Mouse (Mus musculus) left cerebral cortex, postnatal 14 days (tissue): ENCODE data around the gene Anks1b. TPM values are rescaled to one million over a fixed set of nuclear protein-coding genes. Genes with fewer than 3 reads are reported as not detected.
"Not testable (repeated sequence)": the region's sequence is repeated elsewhere in the genome, so short reads cannot be mapped to it uniquely, and the experiment has no call there.

ENCODE experiments used
- DNase-seq, 2 experiments: peaks; one replicate each; pipeline ENCODE4 v3.0.0; 2021 to 2022; ENCODE audit warnings: low spot score in 2 of 2, mixed read lengths in 1 of 2
- intact Hi-C: fragments of 180-260 bp; cut with DNase I; formaldehyde crosslinking; loops from one replicate; pipeline ENCODE4 v1.15.1; 2025
- total RNA-seq, 2 experiments: library from RNA; stranded (reverse); gene quantifications; 2 replicates each; pipeline ENCODE4 v1.2.3; 2021

The Anks1b gene
- total RNA-seq, 2 experiments from 2014 or later: 452 to 460 TPM

GRCm38 (mm10) chr10:90607586-90607985, 734.3 kb downstream of the Anks1b start:
- DNase-seq: no peak
- intact Hi-C loops: no loop called here

GRCm38 (mm10) chr10:90609437-90609836, 736.1 kb downstream of the Anks1b start:
- no peak for DNase-seq
- intact Hi-C loops: no loop called here

GRCm38 (mm10) chr10:90613051-90613450, 739.7 kb downstream of the Anks1b start:
- intact Hi-C loops: no loop called here
- DNase-seq: no peak

- intact Hi-C loops: no loop called here
- no peak for DNase-seq
Measured at GRCm38 (mm10) chr10:90615196-90615595, 741.9 kb downstream of the Anks1b start.

GRCm38 (mm10) chr10:90616622-90617021, 743.3 kb downstream of the Anks1b start:
- intact Hi-C loops: no loop called here
- no peak for DNase-seq

- no peak for DNase-seq
- intact Hi-C loops: no loop called here
Measured at GRCm38 (mm10) chr10:90617664-90618296, 744.5 kb downstream of the Anks1b start.

- no peak for DNase-seq
- intact Hi-C loops: no loop called here
Measured at GRCm38 (mm10) chr10:90627532-90627931, 754.2 kb downstream of the Anks1b start.

GRCm38 (mm10) chr10:90630099-90630698, 756.9 kb downstream of the Anks1b start:
- no peak for DNase-seq
- intact Hi-C loops: no loop called here

- DNase-seq, intact Hi-C loops: not testable (repeated sequence)
Measured at GRCm38 (mm10) chr10:90630794-90631193, 757.5 kb downstream of the Anks1b start.

- DNase-seq: no peak
- intact Hi-C loops: no loop called here
Measured at GRCm38 (mm10) chr10:90637352-90637751, 764.0 kb downstream of the Anks1b start.

- intact Hi-C loops: no loop called here
- DNase-seq: no peak
Measured at GRCm38 (mm10) chr10:90649681-90650080, 776.4 kb downstream of the Anks1b start.

GRCm38 (mm10) chr10:90657416-90658120, 784.3 kb downstream of the Anks1b start:
- intact Hi-C loops: no loop called here
- peak; percentile 57 to 63 for DNase-seq

- DNase-seq: no peak
- intact Hi-C loops: no loop called here
Measured at GRCm38 (mm10) chr10:90666746-90667145, 793.4 kb downstream of the Anks1b start.

- intact Hi-C loops: loop anchor here (10.0 kb wide), 1 partner anchor 225 kb away; no protein-coding TSS in a partner anchor
Measured at GRCm38 (mm10) chr10:90670291-90670690, 797.0 kb downstream of the Anks1b start.

GRCm38 (mm10) chr10:90672135-90672534, 798.8 kb downstream of the Anks1b start:
- no peak for DNase-seq
- intact Hi-C loops: loop anchor here (10.0 kb wide), 1 partner anchor 227 kb away; no protein-coding TSS in a partner anchor

More at GRCm38 (mm10) chr10:90670291-90670690, 797.0 kb downstream of the Anks1b start:
- DNase-seq: no peak

GRCm38 (mm10) chr10:90674362-90674761, 801.1 kb downstream of the Anks1b start:
- peak; percentile 80 to 87 for DNase-seq
- intact Hi-C loops: loop anchor here (10.0 kb wide), 1 partner anchor 230 kb away; no protein-coding TSS in a partner anchor

GRCm38 (mm10) chr10:90677421-90677820, 804.1 kb downstream of the Anks1b start:
- peak; percentile 45 to 69 for DNase-seq
- intact Hi-C loops: loop anchor here (5.0 to 10.0 kb wide), 2 partner anchors 80 to 233 kb away; no protein-coding TSS in a partner anchor

GRCm38 (mm10) chr10:90679713-90680470, 806.6 kb downstream of the Anks1b start:
- peak; percentile 56 to 88 for DNase-seq
- intact Hi-C loops: loop anchor here (5.0 to 10.0 kb wide), 3 partner anchors 83 to 235 kb away; no protein-coding TSS in a partner anchor

- intact Hi-C loops: loop anchor here (10.0 kb wide), 1 partner anchor 189 kb away; no protein-coding TSS in a partner anchor
- no peak for DNase-seq
Measured at GRCm38 (mm10) chr10:90683813-90684212, 810.5 kb downstream of the Anks1b start.
